Mouse (Mus musculus) neural tube, embryonic 11.5 days (tissue): ENCODE data around the gene Ccdc38. TPM values are rescaled to one million over a fixed set of nuclear protein-coding genes. Genes with fewer than 3 reads are reported as not detected.
A peak's percentile ranks its signal among the peaks of the same experiment; 100 is the strongest.
"Not testable (repeated sequence)": the region's sequence is repeated elsewhere in the genome, so short reads cannot be mapped to it uniquely, and the experiment has no call there.

Source experiments
- ATAC-seq: fragments of 200-750 bp; cut with Nextera tagmentation; 2 replicates; pipeline ENCODE4 v1.8.0; 2017; ENCODE audit warnings: moderate number of reproducible peaks, mild to moderate bottlenecking, moderate TSS enrichment, moderate library complexity; ENCODE audit not compliant: insufficient read depth, low FRiP score, low TSS enrichment
- DNase-seq: peaks from one replicate; pipeline ENCODE4 v3.0.0-alpha.2; 2015; ENCODE audit warnings: low spot score
- H3K27ac ChIP-seq: fragments of 300-500 bp; sonication (generic); 2 replicates; pipeline ENCODE4 v1.5.1; 2014; ENCODE audit warnings: low read depth, mild to moderate bottlenecking, low read length
- H3K27me3 ChIP-seq: fragments of 300-500 bp; sonication (generic); 2 replicates; pipeline ENCODE4 v1.6.1; 2014; ENCODE audit warnings: mild to moderate bottlenecking, low read length, mixed read lengths; ENCODE audit not compliant: control insufficient read depth, insufficient read depth
- H3K36me3 ChIP-seq: fragments of 300-500 bp; sonication (generic); 2 replicates; pipeline ENCODE4 v1.6.1; 2014; ENCODE audit warnings: mild to moderate bottlenecking, low read length, moderate library complexity, mixed read lengths; ENCODE audit not compliant: control insufficient read depth, insufficient read depth
- H3K4me1 ChIP-seq: fragments of 300-500 bp; sonication (generic); 2 replicates; pipeline ENCODE4 v1.6.1; 2014; ENCODE audit warnings: low read length, mixed read lengths; ENCODE audit not compliant: control insufficient read depth, insufficient read depth
- H3K4me2 ChIP-seq: fragments of 300-500 bp; sonication (generic); 2 replicates; pipeline ENCODE4 v1.6.1; 2014; ENCODE audit warnings: low read depth, mild to moderate bottlenecking, moderate library complexity
- H3K4me3 ChIP-seq: fragments of 300-500 bp; sonication (generic); 2 replicates; pipeline ENCODE4 v1.5.1; 2014; ENCODE audit warnings: low read depth, low read length
- H3K9ac ChIP-seq: fragments of 300-500 bp; sonication (generic); 2 replicates; pipeline ENCODE4 v1.6.1; 2014; ENCODE audit warnings: mild to moderate bottlenecking, low read length
- H3K9me3 ChIP-seq: fragments of 300-500 bp; sonication (generic); 2 replicates; pipeline ENCODE4 v1.6.1; 2016; ENCODE audit warnings: low read length; ENCODE audit not compliant: control insufficient read depth
- WGBS: fragments of 180-500 bp; shearing (Covaris S2); extraction: QIAGEN DNeasy Blood & Tissue Kit; methylation state at CpG from one replicate; pipeline ENCODE4 v1.1.7; 2014; 5-methylcytosine and 5-hydroxymethylcytosine counted together
- polyA plus RNA-seq: library from polyadenylated mRNA; unstranded; fragments of >200 nt; fragmentation: Nextera tagmentation; extraction: Ambion mirVana; gene quantifications from 2 replicates; pipeline ENCODE4 v1.2.1, GENCODE M21; 2014

The Ccdc38 gene
- polyA plus RNA-seq, 1 experiment from 2014 or later: 0.33 TPM

GRCm38 (mm10) chr10:93541585-93541984, 1.2 kb downstream of the Ccdc38 start:
- WGBS: 83% methylated on average over 1 of the region's 1 CpGs
- Histone ChIP-seq H3K36me3 (no peaks in the 10 kb centered on the region), H3K9me3 (no peaks in the 10 kb centered on the region), H3K4me3 (no peak overlapping the region), H3K4me2 (no peak overlapping the region), H3K9ac (no peak overlapping the region), H3K27me3 (no peaks in the 10 kb centered on the region), H3K4me1 (no peaks in the 10 kb centered on the region), H3K27ac (no peak overlapping the region)
- no peak for DNase-seq
- ATAC-seq: no peak

- no peaks in the 10 kb centered on the region for H3K4me1 ChIP-seq
- no peak overlapping the region for H3K27ac ChIP-seq
- no peaks in the 10 kb centered on the region for H3K36me3 ChIP-seq
- H3K9me3 ChIP-seq: no peaks in the 10 kb centered on the region
- H3K4me2 ChIP-seq: no peak overlapping the region
- H3K9ac ChIP-seq: no peak overlapping the region
- no peak for DNase-seq
- no peaks in the 10 kb centered on the region for H3K27me3 ChIP-seq
- ATAC-seq: no peak
- H3K4me3 ChIP-seq: no peak overlapping the region
- WGBS: 47% methylated on average over 4 of the region's 4 CpGs
These were observed 1.9 kb downstream of the Ccdc38 start for GRCm38 (mm10) chr10:93542356-93542755.

GRCm38 (mm10) chr10:93543176-93543575, 2.7 kb downstream of the Ccdc38 start:
- Histone ChIP-seq H3K4me3 (no peak overlapping the region), H3K9me3 (no peaks in the 10 kb centered on the region), H3K27ac (no peak overlapping the region), H3K27me3 (no peaks in the 10 kb centered on the region), H3K9ac (no peak overlapping the region), H3K4me2 (no peak overlapping the region), H3K4me1 (no peaks in the 10 kb centered on the region), H3K36me3 (no peaks in the 10 kb centered on the region)
- WGBS: 58% methylated on average over 6 of the region's 6 CpGs
- ATAC-seq: no peak
- DNase-seq: no peak

- no peak overlapping the region for H3K9ac ChIP-seq
- H3K9me3 ChIP-seq: no peaks in the 10 kb centered on the region
- no peaks in the 10 kb centered on the region for H3K4me1 ChIP-seq
- DNase-seq (no peak), ATAC-seq (no peak)
- no peaks in the 10 kb centered on the region for H3K27me3 ChIP-seq
- H3K27ac ChIP-seq: no peak overlapping the region
- no peak overlapping the region for H3K4me2 ChIP-seq
- H3K36me3 ChIP-seq: no peaks in the 10 kb centered on the region
- H3K4me3 ChIP-seq: no peak overlapping the region
- 83% methylated on average over 5 of the region's 5 CpGs for WGBS
These were observed 3.7 kb downstream of the Ccdc38 start for GRCm38 (mm10) chr10:93544172-93544571.

- Histone ChIP-seq H3K4me2 (no peak overlapping the region), H3K27me3 (no peaks in the 10 kb centered on the region), H3K27ac (no peak overlapping the region), H3K9me3 (no peaks in the 10 kb centered on the region), H3K4me1 (no peaks in the 10 kb centered on the region), H3K4me3 (no peak overlapping the region), H3K36me3 (no peaks in the 10 kb centered on the region), H3K9ac (no peak overlapping the region)
- DNase-seq: no peak
- 88% methylated on average over 4 of the region's 4 CpGs for WGBS
- ATAC-seq: no peak
These were observed 7.4 kb downstream of the Ccdc38 start for GRCm38 (mm10) chr10:93547741-93548270.

- DNase-seq: peak; percentile 82
- H3K4me1 ChIP-seq: no peaks in the 10 kb centered on the region
- H3K4me3 ChIP-seq: no peak overlapping the region
- ATAC-seq: no peak
- H3K27ac ChIP-seq: no peak overlapping the region
- H3K9ac ChIP-seq: no peak overlapping the region
- no peaks in the 10 kb centered on the region for H3K9me3 ChIP-seq
- H3K36me3 ChIP-seq: no peaks in the 10 kb centered on the region
- H3K27me3 ChIP-seq: no peaks in the 10 kb centered on the region
- no peak overlapping the region for H3K4me2 ChIP-seq
- 15% methylated on average over 7 of the region's 7 CpGs for WGBS
These were observed 8.6 kb downstream of the Ccdc38 start for GRCm38 (mm10) chr10:93548991-93549390.

- H3K9me3 ChIP-seq: no peaks in the 10 kb centered on the region
- H3K4me3 ChIP-seq: no peak overlapping the region
- H3K4me1 ChIP-seq: no peaks in the 10 kb centered on the region
- ATAC-seq (no peak), DNase-seq (no peak)
- H3K9ac ChIP-seq: no peak overlapping the region
- H3K36me3 ChIP-seq: no peaks in the 10 kb centered on the region
- no peak overlapping the region for H3K27ac ChIP-seq
- H3K4me2 ChIP-seq: no peak overlapping the region
- WGBS: 91% methylated on average over 10 of the region's 10 CpGs
- H3K27me3 ChIP-seq: no peaks in the 10 kb centered on the region
These were observed 9.4 kb downstream of the Ccdc38 start for GRCm38 (mm10) chr10:93549821-93550220.

GRCm38 (mm10) chr10:93552596-93552995, 12.2 kb downstream of the Ccdc38 start:
- Histone ChIP-seq H3K27ac (no peak overlapping the region), H3K4me1 (no peaks in the 10 kb centered on the region), H3K9me3 (no peaks in the 10 kb centered on the region), H3K36me3 (no peaks in the 10 kb centered on the region), H3K4me3 (no peak overlapping the region), H3K4me2 (no peak overlapping the region), H3K27me3 (no peaks in the 10 kb centered on the region), H3K9ac (no peak overlapping the region)
- DNase-seq: no peak
- no peak for ATAC-seq
- WGBS: 86% methylated on average over 8 of the region's 8 CpGs

- not testable (repeated sequence) for ATAC-seq, H3K4me3 ChIP-seq, H3K9me3 ChIP-seq, H3K36me3 ChIP-seq, H3K27me3 ChIP-seq, DNase-seq, H3K4me1 ChIP-seq, H3K27ac ChIP-seq, H3K4me2 ChIP-seq, H3K9ac ChIP-seq
- WGBS: 80% methylated on average over 2 of the region's 2 CpGs
These were observed 17.5 kb downstream of the Ccdc38 start for GRCm38 (mm10) chr10:93557971-93558370.
